Mouse (Mus musculus) hematopoietic stem cell, adult 5-6 weeks (primary cell): Measurements from ENCODE around the gene P2ry2. TPM values are rescaled to one million over a fixed set of nuclear protein-coding genes. Genes with fewer than 3 reads are reported as not detected.

ENCODE experiments used
- ATAC-seq, 2 experiments: fragments of 125-278 bp in 1 of 2; replicated peaks in 1 of 2; 2 replicates each; pipeline ENCODE4 v1.8.0; 2016 to 2017; ENCODE audit warnings: inconsistent platforms in 2 of 2, mild to moderate bottlenecking in 2 of 2, moderate number of reproducible peaks in 2 of 2, low read depth in 1 of 2, moderate TSS enrichment in 1 of 2; ENCODE audit not compliant: low FRiP score in 2 of 2, poor library complexity in 2 of 2, severe bottlenecking in 2 of 2, insufficient read depth in 1 of 2, low TSS enrichment in 1 of 2
- total RNA-seq: library from RNA; stranded (forward); fragments of 172-1452, 232-1000 nt; gene quantifications from 2 replicates; pipeline ENCODE4 v1.2.3, GENCODE M21; 2017

The P2ry2 gene
- total RNA-seq, 1 experiment from 2014 or later = 10.1 TPM

DNA sequence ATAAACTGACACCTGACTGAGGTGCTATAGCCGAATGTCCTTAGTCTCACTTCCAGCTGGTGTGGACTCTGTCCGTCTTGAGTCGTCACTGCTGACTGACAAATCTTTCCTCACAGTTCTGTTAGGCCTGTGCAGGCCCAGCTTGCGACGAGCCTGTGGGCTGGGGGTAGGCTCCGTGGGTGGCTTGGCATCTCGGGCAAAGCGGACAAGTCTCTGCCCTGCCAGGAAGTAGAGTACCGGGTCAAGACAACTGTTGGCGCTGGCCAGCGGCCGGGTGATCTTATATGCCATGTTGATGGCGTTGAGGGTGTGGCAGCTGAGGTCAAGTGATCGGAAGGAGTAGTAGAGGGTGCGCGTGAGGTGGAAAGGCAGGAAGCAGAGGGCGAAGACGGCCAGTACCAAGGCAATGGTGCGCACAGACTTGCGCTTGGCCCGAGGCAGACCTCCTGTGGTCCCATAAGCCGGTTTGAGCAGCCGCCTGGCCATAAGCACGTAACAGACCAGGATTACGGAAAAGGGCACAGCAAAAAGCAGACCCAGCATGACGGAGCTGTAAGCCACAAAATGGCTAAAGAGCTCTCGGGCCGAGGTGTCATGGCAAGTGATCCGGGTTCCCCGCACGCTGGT lies 14.6 kb downstream of the P2ry2 start:
- ATAC-seq = no peak

DNA sequence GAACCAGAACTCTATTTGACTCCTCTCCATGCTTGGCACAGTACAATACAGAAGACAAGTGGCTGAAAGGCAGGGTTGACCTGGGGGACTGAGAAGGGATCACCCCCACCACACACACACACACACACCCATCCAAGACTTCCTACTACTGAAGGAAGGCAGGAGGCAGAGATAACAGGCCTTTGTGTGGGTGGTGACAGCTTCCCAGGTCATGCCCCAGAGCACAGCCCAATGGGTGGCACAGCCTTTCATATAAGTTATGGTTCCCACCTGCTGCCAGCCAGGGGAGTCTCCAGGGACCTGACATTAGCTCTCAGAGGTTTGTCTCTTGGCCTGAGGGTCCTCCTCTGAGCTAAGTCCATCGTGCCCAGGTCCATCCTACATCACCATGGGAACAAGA lies 15.5 kb downstream of the P2ry2 start:
- ATAC-seq = no peak

DNA sequence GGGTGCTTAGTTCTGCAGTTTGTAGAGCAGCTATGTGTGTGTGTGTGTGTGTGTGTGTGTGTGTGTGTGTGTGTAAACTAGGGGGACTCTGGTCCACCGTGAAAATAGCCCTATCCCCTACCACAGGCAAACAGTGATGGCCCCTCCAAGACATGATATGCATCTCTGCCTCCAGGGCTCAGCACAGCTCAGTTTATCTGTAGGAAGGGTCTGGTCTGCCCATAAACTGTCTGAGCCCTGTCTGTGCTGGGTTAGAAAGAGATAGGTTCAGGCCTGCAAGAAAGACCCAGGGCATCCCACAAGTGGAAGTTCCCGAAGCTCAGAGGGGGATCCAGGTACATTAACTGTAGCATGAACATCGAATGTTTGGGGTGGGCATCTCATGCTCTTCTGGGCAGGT lies 16.7 kb downstream of the P2ry2 start:
- no peak for ATAC-seq

DNA sequence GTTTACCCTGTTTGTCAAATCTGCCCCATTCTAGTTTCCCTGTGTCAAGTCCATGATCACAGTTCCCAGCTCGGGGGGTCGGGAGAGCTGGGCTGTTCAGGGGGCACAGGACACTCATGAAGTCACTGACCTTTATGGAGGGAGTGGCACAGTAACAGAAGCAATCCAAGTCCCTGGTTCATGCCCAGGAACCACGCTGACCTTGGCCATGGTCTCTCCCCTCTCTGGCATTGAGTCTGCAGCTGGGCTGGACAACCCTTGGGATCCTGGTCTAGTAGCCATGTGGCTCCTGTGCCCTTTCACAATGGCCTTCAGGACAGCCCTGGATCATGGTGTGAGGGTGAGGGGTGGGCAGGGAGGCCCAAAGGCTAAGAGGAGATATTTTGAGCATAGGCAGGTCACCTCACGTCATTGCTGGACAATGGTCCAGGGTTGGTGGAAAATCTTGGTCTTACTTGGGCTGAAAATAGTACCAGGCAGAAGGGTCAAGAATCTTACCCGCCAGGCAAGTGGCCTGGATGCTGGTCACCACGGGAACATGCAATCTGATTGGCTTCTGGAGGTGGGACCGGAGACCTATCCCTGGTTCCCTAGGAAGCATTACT lies 17.3 kb downstream of the P2ry2 start:
- no peak for ATAC-seq

DNA sequence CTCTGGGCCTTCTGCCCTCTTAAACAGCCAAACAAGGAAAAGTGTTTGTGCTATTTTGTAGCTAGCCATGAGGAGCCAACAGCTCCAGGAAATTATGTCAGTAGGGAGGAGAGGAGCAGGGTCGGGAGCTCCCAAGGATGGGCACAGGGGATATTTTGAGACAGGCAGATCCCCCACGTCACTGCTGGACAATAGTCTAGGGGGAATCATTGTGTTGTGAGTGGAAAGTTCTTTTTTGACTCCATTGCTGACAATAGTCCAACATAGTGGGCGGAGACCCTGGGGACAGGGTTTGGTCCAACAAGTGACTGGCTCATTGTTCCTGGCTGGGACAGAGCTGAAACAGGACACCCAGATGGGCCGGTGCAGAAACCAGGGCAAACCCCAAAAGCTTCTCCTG lies 19.5 kb downstream of the P2ry2 start:
- no peak for ATAC-seq

DNA sequence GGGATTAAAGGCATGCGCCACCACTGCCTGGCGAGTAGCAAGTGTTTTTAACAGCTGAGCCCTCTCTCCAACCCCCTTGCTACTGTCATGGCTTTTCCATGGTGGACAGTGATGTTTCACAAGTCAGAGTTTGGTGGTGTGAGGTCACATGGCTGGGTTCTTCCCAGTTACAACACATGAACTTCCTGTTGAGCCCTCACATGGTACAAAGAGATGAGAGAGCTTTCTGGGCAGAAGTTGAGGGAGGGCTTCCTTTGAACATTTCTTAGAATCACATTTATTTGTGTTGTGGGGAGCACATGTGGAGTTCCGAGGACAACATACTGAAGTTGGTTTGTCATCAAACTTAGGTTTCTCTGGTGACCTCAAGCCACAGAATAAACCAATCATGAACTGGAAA lies 20.7 kb downstream of the P2ry2 start:
- peak; percentile 23 to 39; a peak in 2 of 4 replicates for ATAC-seq

DNA sequence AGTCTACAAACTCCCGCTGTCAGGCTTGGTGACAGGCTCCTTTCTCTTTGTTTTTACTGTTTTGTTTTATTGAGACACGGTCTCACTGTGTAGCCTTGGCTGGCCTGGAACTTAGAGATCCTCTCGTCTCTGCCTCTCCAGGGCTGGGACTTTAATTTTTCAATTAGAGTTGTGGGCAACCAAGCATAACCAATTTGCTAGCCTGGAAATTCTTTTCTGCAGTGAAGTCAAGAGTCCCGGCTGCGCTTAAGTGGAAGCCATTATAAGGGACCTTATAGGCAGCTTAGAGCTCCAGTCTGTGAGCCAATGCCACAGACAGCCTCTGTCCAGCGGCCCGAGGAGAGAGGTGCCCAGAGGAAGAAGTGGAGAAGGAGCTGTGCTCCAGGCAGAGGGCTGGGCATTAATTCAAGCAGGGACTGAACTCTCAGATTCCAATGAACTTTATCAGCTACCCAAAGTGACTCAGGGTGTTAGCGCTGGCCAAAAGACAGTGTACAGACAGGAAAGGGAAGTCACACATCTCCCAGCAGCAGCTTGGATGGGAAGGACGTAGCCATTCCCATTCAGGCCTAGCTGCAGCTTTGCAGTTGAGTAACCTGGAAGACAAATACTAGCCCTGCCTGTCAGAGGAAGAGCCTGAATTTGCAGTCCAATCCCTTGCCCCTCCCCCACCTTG lies 21.9 kb downstream of the P2ry2 start:
- no peak for ATAC-seq

DNA sequence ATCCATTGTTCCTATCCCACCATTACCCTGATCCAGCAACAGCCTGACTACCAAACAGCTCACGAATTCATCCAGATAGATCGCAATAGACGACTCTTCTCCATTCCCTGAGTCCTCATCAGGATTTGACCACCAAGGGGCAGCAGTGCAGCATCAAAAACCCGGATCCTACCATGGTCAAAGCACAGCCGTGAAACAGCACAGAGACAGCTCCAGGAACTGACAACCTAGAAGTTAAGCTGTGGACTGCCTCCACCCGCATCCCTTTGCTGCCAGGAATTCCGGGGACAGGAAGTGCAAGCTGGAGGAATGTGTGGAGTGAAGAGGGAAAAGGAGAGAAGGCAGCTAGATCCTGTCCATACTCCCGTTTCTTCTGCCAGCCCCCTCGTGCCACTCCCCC lies 24.6 kb downstream of the P2ry2 start:
- ATAC-seq = peak; percentile 74 to 76

DNA sequence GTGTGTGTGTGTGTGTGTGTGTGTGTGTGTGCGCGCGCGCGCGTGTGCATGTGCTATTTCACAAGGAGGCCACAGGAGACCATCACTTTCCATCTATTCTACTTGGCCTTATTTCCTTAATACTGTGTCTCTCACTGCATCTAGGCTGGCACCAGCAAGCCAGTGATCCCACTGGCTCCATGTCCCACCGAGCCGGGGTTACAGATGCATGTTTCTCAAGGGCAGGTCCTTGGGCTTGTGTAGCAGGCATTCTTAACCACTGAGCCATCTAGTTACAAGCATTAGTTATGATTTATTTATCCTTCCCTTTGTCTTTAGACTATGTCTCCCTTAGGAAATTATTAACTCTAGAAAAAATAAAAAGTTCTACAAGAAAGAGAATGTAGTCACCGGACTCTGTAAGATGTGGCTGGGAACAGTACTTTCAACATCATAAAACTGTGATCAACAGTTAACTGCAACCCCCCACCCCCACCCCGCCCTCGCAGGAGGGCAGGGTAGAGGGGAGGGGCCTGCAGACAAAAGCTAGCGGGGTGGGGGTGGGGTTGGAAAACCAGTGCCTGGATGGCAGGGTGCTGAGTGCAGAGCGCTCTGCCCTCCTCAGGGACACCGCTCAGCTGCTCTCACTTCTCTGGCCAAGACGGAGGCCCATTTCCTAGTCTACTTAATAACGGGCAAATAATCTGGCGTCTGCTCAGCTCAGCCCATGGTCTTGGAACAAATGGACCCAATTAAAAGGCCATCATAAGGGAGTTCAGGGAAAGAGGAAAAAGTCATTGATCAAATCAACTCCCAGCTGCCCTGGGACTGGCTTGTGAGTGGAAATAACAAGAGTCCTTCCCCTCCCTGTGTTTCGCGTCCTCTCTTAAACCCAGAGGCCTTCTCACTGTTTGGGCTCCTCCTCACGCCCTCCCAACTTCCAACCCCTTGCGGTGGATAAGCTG lies 27.9 kb downstream of the P2ry2 start:
- 0 out of 4 replicates have a peak, but pooled peaks of 1 of the 2 experiments have one; percentile 22 for ATAC-seq

DNA sequence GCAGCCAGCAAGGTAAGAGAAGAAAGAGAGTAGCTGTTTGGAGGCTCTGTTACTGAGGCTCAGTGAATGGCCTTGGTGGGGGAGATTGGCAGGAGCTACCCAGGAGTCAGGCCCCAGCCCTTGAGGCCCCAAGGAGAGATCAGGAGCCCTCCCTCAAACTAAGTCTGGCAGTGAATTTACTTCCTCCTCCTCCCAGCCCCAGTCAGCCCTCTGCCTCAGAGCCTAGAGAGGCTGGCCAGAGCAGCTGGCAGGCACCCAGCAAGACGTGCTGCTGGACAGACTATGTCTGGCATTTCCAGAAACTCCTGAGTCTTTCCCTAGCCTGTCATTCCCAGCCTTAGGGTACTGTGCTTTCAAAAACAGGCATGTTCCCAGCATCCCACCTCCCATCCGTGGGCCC lies 33.5 kb downstream of the P2ry2 start:
- ATAC-seq = peak; percentile 59 to 64

DNA sequence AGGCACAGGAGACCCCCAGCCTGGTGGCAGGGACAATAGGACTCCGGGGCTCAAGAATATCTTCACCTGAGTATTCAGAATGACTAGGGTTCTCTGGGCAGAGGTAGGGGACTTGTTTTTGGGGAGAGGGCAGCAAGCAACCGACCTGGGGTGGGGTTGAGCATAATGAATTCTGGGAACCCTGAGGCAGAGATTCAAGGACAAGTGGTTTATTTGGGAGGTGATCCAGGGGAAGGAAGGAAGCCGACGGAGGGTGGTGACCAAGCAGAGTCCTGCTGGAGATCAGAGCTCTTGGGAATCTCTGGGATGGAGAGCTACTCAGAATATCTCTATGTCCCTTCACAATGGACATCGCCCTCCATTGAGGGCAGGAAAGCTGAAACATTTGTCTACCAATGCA lies 34.5 kb downstream of the P2ry2 start:
- no peak for ATAC-seq

DNA sequence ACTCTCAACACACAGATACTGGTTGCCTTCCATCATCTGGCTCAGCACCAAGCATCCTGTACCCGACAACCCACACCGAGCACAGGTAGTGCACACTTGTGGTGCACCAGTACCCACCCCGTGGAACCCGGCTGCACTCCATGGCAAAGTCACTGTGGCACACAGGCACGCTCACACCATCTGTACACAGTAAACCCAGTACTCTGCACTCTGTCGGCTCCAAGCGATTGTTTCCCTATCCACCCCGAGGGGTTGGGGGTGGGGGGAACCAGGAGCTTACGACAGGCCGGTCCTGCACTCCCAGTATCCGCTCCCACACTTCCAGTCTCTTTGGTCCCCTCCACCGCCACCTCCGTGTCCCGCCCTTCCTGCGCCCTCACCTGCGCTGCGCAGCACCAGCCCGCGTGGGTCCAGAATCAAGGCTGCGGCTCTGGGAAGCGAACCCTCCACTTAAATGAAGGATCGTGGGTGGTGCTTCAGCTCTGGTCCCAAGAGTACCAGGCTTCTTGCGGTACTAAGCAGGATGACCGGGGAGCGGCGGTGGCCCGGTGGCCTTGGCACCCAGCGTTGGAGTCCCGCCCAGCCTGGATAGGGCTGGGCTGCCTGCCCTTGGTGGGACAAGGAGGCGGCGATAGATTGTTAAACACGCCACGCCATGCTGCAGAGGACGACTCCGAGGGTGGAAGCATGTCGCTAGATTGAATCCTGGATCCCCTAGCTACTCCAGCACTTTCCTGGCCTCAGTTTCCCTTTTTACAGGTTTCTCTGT lies 38.3 kb downstream of the P2ry2 start, which contains the start of gene P2ry6:
P2ry6 (minus strand) TSS at position 515 of the 769 bp plus-strand sequence.
- peak in 1 of 2 experiments; percentile 10; a peak in 1 of 4 replicates for ATAC-seq

DNA sequence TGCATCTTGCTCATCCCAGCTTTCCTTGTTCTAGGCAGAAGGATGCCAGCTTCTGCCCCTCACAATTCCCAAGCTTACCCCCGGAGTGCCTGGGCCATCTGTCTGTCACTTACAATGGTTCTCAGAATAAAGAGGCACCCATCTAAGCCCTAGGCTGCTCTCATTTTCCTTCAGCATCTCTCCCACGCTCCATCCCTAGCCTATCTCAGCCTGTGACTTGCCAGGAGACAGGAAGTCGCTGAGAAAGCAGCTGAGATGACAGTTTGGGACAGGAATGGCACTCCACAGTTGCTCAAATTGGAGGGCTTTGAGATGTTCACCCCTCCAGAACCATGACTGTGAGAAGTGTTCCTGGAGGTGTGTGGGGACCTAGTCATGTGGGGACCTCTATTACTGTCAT lies 39.8 kb downstream of the P2ry2 start:
- no peak for ATAC-seq

DNA sequence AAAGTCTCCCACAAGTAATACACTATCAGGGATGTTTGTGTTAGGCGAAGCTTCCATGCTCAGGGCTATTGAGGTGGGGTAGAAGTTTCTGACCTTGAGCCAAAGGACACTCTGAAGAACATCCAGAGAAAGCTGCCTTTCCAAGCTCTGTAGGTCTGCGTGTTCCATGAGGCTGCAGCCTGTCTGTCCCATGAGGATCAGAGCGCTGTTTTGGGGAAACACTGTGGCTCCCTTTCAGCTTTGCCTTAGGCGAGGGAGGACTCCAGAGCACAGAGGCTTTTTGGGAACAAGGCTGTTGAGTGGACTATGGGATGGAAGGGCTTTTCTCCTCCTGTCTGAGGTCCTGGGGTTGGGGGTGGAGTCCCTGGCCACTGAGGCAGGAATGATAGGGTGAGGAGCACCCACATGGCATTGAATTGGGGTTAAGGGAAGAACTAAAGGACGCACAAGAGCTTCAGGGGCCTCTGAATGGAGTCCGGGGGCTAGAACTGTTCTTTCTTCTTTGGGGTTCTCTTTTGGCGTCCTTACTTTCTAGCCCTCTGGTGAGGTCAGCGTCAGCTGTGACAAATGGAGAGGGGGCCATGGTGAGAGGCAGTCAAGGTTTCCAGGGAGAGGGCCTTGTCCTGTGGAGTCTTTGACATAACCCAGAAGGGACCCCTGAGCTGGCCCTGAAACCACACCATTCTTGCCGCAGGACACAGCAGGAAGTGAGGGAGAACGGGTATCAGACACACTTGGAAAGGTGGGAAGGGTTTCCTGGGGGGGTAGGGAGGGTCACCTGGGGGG lies 43.6 kb downstream of the P2ry2 start:
- ATAC-seq = no peak

DNA sequence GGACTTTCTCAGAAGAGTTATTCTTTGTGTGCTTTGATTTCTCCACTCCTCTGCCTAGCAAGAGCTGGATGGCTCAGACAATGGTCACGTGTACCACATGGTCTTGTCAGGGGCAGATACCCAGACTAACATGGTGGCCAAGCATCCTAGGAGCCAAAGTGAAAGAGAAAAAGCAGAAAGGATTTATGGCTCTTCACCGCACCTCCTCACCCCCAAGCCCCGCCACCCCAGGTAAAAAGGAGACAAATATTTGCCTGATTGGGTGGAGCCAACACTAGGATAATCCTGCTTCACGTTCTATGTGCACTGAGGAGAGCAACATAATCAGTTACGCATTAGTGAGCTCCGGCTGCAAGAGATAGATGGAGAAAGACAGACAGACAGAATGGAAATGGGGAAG lies 44.3 kb downstream of the P2ry2 start:
- no peak for ATAC-seq

DNA sequence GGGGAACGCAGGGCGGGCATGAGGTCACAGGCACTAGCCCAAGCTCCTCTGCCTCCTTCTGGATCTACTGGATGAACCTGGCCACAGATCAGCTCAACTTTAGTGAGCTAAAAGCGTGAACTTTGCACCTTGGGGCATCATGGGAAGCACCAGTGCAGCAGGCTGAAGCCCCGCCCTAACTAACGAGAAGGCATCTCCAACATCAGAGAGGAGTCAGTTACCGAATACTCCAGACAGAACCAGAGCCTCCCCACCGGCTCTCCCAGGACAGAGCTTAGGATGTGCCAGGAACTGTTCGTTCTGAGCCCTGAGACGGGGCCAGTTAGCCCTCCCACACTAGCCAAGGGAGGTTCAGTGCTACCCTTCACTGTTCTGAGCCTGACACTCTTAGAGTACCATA lies 44.8 kb downstream of the P2ry2 start:
- ATAC-seq = no peak
